Mouse (Mus musculus): ENCODE results near the gene Rabggta. TPM values are rescaled to one million over a fixed set of nuclear protein-coding genes. Genes with fewer than 3 reads are reported as not detected.
A peak's percentile ranks its signal among the peaks of the same experiment; 100 is the strongest.

Gene Rabggta
- total RNA-seq, 2 experiments from 2014 or later = 6.0 to 6.3 TPM

GRCm38 (mm10) chr14:55735334-55735733 is 13.3 kb upstream of the Rabggta start:
- ATAC-seq (replicated peaks; ENCODE audit: low FRiP score, poor library complexity, severe bottlenecking) = no peak

DNA sequence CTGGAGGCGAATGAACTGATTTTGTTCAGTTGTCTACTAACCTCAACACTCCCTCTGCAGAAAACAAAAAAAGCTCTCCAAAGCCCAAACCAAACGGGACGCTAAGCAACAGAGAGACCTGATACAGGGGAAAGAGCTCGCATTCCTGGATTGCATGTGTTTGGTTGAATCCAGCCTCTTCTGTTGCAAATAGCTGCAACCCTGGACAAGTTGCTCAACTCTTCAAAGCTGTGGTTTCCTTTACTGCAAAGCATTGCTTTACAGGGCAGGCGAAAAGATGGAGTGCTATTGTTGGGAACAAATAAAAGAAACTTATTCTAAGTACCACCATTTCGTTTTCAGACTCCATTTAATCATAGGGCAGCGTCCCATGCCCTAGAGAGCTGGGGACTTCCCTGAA is 12.8 kb upstream of the Rabggta start:
- ATAC-seq (replicated peaks; ENCODE audit: low FRiP score, poor library complexity, severe bottlenecking) = no peak

DNA sequence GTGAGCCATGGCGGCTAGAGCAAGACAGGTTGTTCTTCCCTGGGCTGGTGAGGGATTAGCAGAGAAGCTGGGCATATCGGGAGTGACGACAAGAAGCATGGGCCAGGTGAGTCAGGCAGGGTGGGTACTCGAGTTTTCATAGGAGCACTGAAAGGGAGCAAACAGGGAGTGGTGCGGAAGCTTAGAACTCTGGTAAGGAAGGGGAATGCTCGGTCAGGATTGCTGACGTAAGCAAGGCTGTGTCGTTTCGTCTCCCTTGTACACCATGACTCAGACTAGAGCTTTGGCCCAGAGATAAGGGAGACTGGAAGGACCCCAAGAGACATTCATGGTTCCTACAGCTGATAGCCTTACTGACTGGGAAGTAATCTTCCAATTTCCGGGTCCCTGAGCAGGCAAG is 11.8 kb upstream of the Rabggta start:
- ATAC-seq (replicated peaks; ENCODE audit: low FRiP score, poor library complexity, severe bottlenecking) = no peak

DNA sequence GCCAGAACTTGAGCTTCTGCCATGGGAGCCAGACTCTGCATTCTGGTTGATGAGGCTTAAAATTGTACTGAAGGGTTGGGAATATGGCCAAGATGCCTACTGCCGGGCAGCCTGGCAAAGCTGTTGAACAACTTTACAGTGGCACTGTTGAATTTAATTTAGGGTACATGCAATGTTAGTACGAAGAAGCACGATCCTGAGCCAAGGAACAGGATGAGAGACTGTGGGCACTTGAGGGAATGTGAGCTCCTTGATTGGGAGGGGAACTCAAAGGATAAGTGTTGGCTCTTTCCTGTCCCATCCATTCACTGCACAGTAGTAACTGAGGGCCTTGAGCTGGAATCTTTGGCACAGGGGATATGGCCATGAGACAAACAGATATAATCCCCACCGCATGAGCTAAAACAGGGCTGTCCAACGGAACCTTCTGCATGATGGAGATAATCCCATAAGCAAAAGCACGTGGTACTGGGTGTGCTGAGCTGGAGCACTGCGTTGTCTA is 8.5 kb upstream of the Rabggta start:
- ATAC-seq (replicated peaks; ENCODE audit: low FRiP score, poor library complexity, severe bottlenecking) = no peak

GRCm38 (mm10) chr14:55730116-55730515 is 8.1 kb upstream of the Rabggta start:
- no peak for ATAC-seq (replicated peaks; ENCODE audit: low FRiP score, poor library complexity, severe bottlenecking)

GRCm38 (mm10) chr14:55727889-55728685 is 6.0 kb upstream of the Rabggta start:
- ATAC-seq (replicated peaks; ENCODE audit: low FRiP score, poor library complexity, severe bottlenecking) = no peak

- ATAC-seq (replicated peaks; ENCODE audit: low FRiP score, poor library complexity, severe bottlenecking) = no peak
Observed at GRCm38 (mm10) chr14:55726261-55726660, 4.2 kb upstream of the Rabggta start.

DNA sequence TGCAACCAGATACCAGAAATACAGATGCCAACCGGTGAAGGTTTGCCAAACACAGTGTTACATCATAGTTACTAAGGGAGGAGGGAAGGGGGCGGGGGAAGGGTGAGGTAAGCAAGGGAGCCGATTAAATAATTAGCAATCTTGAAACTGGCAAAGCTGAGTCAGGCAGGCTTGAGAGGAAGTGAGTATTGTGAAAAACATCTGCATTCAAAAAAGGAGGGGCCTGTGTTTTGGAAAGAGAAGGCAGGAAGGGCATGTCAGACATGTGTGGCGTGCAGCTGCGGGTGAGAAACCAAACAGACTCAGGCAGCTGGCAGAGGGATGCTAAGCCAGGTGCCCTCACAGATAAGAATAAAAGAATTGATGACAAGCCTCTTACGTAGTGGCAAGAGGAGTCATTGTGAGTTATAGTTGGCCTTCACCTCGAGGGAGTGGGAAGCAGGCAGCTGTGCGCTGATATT is 2.4 kb upstream of the Rabggta start:
- ATAC-seq (replicated peaks; ENCODE audit: low FRiP score, poor library complexity, severe bottlenecking) = no peak

- peak; percentile 56 for ATAC-seq (replicated peaks; ENCODE audit: low FRiP score, poor library complexity, severe bottlenecking)
Observed at GRCm38 (mm10) chr14:55723433-55723832, 1.4 kb upstream of the Rabggta start.

- ATAC-seq (replicated peaks; ENCODE audit: low FRiP score, poor library complexity, severe bottlenecking) = no peak
Observed at GRCm38 (mm10) chr14:55722438-55722945, 429 bp upstream of the Rabggta start.

DNA sequence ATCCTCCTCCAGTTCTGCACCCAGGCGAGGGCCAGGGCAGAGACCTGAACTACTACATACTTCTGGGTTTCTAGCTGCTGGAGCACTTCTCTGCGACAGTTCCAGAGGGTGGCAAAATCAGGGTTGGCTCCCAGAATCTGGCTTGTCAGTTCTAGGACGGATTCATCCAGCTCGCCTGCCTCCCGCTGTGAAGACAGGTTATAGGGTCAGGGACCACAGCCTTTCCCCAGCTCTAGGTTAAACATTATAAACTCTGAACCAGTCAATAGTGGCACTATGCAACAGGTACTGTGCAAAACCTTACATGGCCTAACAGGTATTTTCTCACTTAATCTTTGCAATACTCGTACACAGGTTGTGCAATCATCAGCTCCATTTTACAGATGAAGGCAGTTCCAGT is 987 bp downstream of the Rabggta start:
- no peak for ATAC-seq (replicated peaks; ENCODE audit: low FRiP score, poor library complexity, severe bottlenecking)

- ATAC-seq (replicated peaks; ENCODE audit: low FRiP score, poor library complexity, severe bottlenecking) = no peak
Observed at GRCm38 (mm10) chr14:55720666-55721065, 1.4 kb downstream of the Rabggta start.

- no peak for ATAC-seq (replicated peaks; ENCODE audit: low FRiP score, poor library complexity, severe bottlenecking)
Observed at GRCm38 (mm10) chr14:55719737-55720136, 2.3 kb downstream of the Rabggta start.

DNA sequence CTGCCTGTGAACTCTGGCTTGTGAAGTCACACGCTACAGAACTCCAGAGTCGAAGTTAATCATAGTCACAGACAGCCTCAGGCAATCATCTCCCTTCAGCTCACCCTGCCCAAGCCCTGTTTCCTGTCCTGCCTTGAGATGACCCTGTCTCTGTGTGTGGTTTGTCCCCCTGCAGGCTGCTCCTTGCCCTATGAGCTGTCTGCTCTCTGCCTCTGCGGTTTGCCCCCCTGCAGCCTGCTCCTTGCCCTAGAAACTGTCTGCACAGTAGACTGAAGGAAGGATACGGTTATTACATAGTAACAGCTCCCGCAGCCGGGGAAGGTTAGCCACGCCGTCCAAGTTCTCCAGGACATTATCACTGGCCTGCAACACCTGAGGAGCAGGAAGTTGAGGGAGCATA is 5.2 kb downstream of the Rabggta start:
- no peak for ATAC-seq (replicated peaks; ENCODE audit: low FRiP score, poor library complexity, severe bottlenecking)

GRCm38 (mm10) chr14:55716271-55716670 is 5.8 kb downstream of the Rabggta start:
- ATAC-seq (replicated peaks; ENCODE audit: low FRiP score, poor library complexity, severe bottlenecking) = no peak

- ATAC-seq (replicated peaks; ENCODE audit: low FRiP score, poor library complexity, severe bottlenecking) = no peak
Observed at GRCm38 (mm10) chr14:55714893-55715292, 7.2 kb downstream of the Rabggta start.

GRCm38 (mm10) chr14:55713729-55714122 is 8.3 kb downstream of the Rabggta start, which contains the start of gene Tgm1:
Gene Tgm1 (minus strand): TSS chr14:55713926.
- no peak for ATAC-seq (replicated peaks; ENCODE audit: low FRiP score, poor library complexity, severe bottlenecking)

GRCm38 (mm10) chr14:55713007-55713728 is 8.9 kb downstream of the Rabggta start:
- no peak for ATAC-seq (replicated peaks; ENCODE audit: low FRiP score, poor library complexity, severe bottlenecking)

DNA sequence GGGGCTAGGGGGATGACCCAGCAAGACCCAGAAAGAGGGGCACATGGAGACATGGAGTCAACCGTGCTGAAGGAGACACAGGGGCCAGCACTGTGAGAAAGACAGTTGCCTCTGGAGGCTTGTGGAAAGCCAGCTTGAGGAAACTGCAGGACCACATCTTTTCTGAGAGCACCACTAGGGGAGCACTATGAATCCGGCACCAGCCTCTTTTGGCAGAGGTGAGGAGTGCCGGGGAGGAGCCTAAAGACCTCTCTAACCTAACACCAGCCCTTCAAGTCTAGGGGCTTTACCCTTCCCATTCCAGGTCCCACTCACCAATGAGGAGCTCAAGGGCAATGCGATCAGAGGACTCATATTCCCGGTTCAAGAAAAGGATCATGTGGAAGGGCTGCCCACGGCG is 10.3 kb downstream of the Rabggta start:
- no peak for ATAC-seq (replicated peaks; ENCODE audit: low FRiP score, poor library complexity, severe bottlenecking)

DNA sequence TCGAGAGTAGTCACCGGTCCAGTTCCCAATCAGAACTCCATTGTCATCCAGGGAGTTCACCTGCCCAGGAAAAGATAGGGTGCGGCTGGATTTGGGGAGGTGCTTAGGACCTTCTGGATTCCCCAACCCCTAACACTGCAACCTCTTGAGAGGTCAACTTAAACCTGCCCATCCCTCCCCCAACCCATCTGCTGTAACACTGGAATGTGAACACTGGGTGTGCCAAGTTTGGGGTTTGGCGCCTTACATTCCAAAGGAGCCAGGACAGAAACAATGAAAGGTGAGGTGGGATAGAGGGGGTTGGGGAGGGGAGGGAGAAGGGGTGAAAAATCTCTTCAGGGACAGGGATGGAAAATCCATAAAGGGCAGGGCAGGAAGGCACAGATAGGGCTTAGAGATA is 12.6 kb downstream of the Rabggta start:
- no peak for ATAC-seq (replicated peaks; ENCODE audit: low FRiP score, poor library complexity, severe bottlenecking)

- ATAC-seq (replicated peaks; ENCODE audit: low FRiP score, poor library complexity, severe bottlenecking) = no peak
Observed at GRCm38 (mm10) chr14:55707397-55707796, 14.7 kb downstream of the Rabggta start.
